Mouse (Mus musculus) heart, postnatal 0 days (tissue): Measurements from ENCODE around the gene Ms4a15.

Experiments
- CTCF ChIP-seq: IDR thresholded peaks from 2 replicates; pipeline ENCODE4 v1.5.1; 2016; ENCODE audit warnings: antibody characterized with exemption, control low read depth, low read depth
- EP300 ChIP-seq: IDR thresholded peaks from 2 replicates; pipeline ENCODE4 v1.6.1; 2016; ENCODE audit warnings: antibody characterized with exemption, low read depth

- TF ChIP-seq CTCF (no peak), EP300 (no peak)
Observed at GRCm38 (mm10) chr19:10930641-10931040, 62.4 kb downstream of the Ms4a15 start.
